ENCODE assay signal across 8 mouse cellular contexts in the genomic region with DNA sequence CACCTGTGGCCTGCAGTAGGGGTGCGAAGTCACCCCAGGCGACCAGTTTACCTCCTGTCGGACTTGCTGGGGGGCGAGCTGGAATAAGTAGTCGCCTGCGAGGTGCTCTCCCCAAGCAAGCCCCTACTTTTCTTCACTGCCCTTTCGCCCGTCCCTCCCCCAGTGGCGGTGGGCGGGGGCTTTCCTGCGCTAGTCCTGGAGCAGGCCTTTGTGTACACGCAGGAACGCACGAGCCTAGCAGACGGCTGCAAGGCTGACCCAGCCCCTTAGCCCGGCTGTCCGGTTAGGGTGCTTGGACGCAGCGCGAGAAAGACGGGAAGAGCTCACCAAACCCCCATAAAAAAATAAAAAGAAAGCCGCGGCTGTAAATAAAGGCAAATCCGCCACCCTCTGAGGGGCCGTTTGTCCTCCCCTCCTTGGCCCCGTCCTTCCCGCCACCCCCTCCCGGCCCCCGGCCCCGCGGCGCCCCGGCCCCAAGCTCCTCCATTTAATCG. TPM values are rescaled to one million over a fixed set of nuclear protein-coding genes. Genes with fewer than 3 reads are reported as not detected.
DNase-seq lines count a peak whose midpoint lies in the region; ATAC-seq and TF ChIP-seq lines count a peak whose summit lies in the region.

No protein-coding gene starts in this region.

- TF ChIP-seq POLR2A in kidney, adult 2 months (IDR thresholded peaks at IDR 0.05; ENCODE audit: low read depth, low read length), result peak; percentile 83
- TF ChIP-seq POLR2A in limb, embryonic 14.5 days (IDR thresholded peaks at IDR 0.05; ENCODE audit: borderline replicate concordance, extremely low read depth, insufficient read depth, insufficient read length), result peak; percentile 84; the same call in 1 of the 2 replicates
- TF ChIP-seq POLR2A in spleen, adult 2 months (IDR thresholded peaks at IDR 0.05; ENCODE audit: low read depth, low read length), result no peak

- peaks cover 28% of the 10 kb centered on the region for H3K36me3 ChIP-seq in embryonic facial prominence, embryonic 10.5 days (replicated peaks)
- no peaks in the 10 kb centered on the region for H3K36me3 ChIP-seq in kidney, adult 2 months (ENCODE audit: control insufficient read depth, insufficient read depth, low read length)
- peaks cover 20% of the 10 kb centered on the region for H3K36me3 ChIP-seq in limb, embryonic 14.5 days (ENCODE audit: control insufficient read depth, insufficient read depth, low read length)
- H3K36me3 ChIP-seq in midbrain, embryonic 14.5 days (ENCODE audit: control insufficient read depth, insufficient read depth, low read length), result peaks cover 13% of the 10 kb centered on the region
- H3K36me3 ChIP-seq in spleen, adult 2 months (ENCODE audit: control insufficient read depth, insufficient read depth, low read length), result peaks cover under 1% of the 10 kb centered on the region

- no peak for TF ChIP-seq CTCF in kidney, adult 2 months (conservative IDR thresholded peaks at IDR 0.05; ENCODE audit: insufficient read depth, insufficient read length, low read depth, low read length)
- TF ChIP-seq CTCF in spleen, adult 2 months (IDR thresholded peaks at IDR 0.05; ENCODE audit: extremely low read depth, insufficient read depth, insufficient read length, insufficient replicate concordance), result no peak

- WGBS in embryonic facial prominence, embryonic 10.5 days, result under 1% methylated on average over 34 of the region's 34 CpGs
- under 1% methylated on average over 34 of the region's 34 CpGs for WGBS in kidney, adult 2 months
- WGBS in limb, embryonic 14.5 days, result under 1% methylated on average over 33 of the region's 34 CpGs
- 1% methylated on average over 34 of the region's 34 CpGs for WGBS in midbrain, embryonic 14.5 days
- 2% methylated on average over 34 of the region's 34 CpGs for WGBS in spleen, adult 2 months

- peak overlapping the region; percentile 89 for H3K4me2 ChIP-seq in limb, embryonic 14.5 days (replicated peaks; ENCODE audit: low read depth, low read length, severe bottlenecking)
- peak overlapping the region; percentile 82 for H3K4me2 ChIP-seq in midbrain, embryonic 14.5 days (ENCODE audit: low read length)

- ATAC-seq in limb, embryonic 14.5 days (ENCODE audit: low FRiP score, low read depth), result peak; percentile 57
- peak; percentile 49 for ATAC-seq in midbrain, embryonic 14.5 days (ENCODE audit: low FRiP score, low TSS enrichment)
- no peak for ATAC-seq in activated CD4-positive, CD25-positive, alpha-beta regulatory T cell, adult 4 months

- peak overlapping the region; percentile 90 for H3K9ac ChIP-seq in limb, embryonic 14.5 days (ENCODE audit: low read depth, low read length, severe bottlenecking)
- peak overlapping the region; percentile 77 for H3K9ac ChIP-seq in midbrain, embryonic 14.5 days (replicated peaks; ENCODE audit: low read length)

- peaks cover 45% of the 10 kb centered on the region for H3K4me1 ChIP-seq in embryonic facial prominence, embryonic 10.5 days
- H3K4me1 ChIP-seq in kidney, adult 2 months (ENCODE audit: control insufficient read depth, insufficient read depth, low read length), result peaks cover 6% of the 10 kb centered on the region
- H3K4me1 ChIP-seq in limb, embryonic 14.5 days (ENCODE audit: control insufficient read depth, insufficient read depth, low read length), result peaks cover 28% of the 10 kb centered on the region
- H3K4me1 ChIP-seq in midbrain, embryonic 14.5 days (ENCODE audit: control insufficient read depth, insufficient read depth, low read length), result peaks cover 25% of the 10 kb centered on the region
- peaks cover 2% of the 10 kb centered on the region; the same call in 1 of the 2 replicates for H3K4me1 ChIP-seq in spleen, adult 2 months (ENCODE audit: control insufficient read depth, insufficient read depth, insufficient read length)

- H3K9me3 ChIP-seq in embryonic facial prominence, embryonic 10.5 days, result no peaks in the 10 kb centered on the region
- H3K9me3 ChIP-seq in limb, embryonic 14.5 days (ENCODE audit: control insufficient read depth, low read length), result no peaks in the 10 kb centered on the region
- H3K9me3 ChIP-seq in midbrain, embryonic 14.5 days (ENCODE audit: control insufficient read depth, low read length), result no peaks in the 10 kb centered on the region

- H3K27me3 ChIP-seq in embryonic facial prominence, embryonic 10.5 days (replicated peaks; ENCODE audit: low read depth, poor library complexity, severe bottlenecking), result no peaks in the 10 kb centered on the region
- H3K27me3 ChIP-seq in kidney, adult 2 months (replicated peaks; ENCODE audit: control insufficient read depth, insufficient read depth, low read length), result no peaks in the 10 kb centered on the region
- H3K27me3 ChIP-seq in limb, embryonic 14.5 days (ENCODE audit: control insufficient read depth, insufficient read depth, low read length), result no peaks in the 10 kb centered on the region
- no peaks in the 10 kb centered on the region for H3K27me3 ChIP-seq in midbrain, embryonic 14.5 days (ENCODE audit: control insufficient read depth, insufficient read depth, low read length)
- H3K27me3 ChIP-seq in spleen, adult 2 months (ENCODE audit: control insufficient read depth, insufficient read depth, low read length), result peaks cover 8% of the 10 kb centered on the region

- peak; percentile 92 for DNase-seq in adrenal gland, postnatal 10 days
- DNase-seq in embryonic facial prominence, embryonic 10.5 days (ENCODE audit: low spot score), result peak; percentile 92
- peak; percentile 91 to 93 for DNase-seq in heart, adult 18-20 months
- peak; percentile 91 for DNase-seq in kidney, adult 2 months
- peak; percentile 80 for DNase-seq in limb, embryonic 14.5 days (ENCODE audit: low spot score)
- DNase-seq in midbrain, embryonic 14.5 days, result peak; percentile 84
- DNase-seq in spleen, adult 2 months (ENCODE audit: low read depth in 1 of 2, low spot score in 2 of 2), result peak in 1 of 2 experiments; percentile 56

- H3K27ac ChIP-seq in embryonic facial prominence, embryonic 10.5 days (replicated peaks), result peak overlapping the region; percentile 99
- H3K27ac ChIP-seq in kidney, adult 2 months (ENCODE audit: insufficient read depth, low read depth, low read length), result peak overlapping the region; percentile 95
- peak overlapping the region; percentile 100 for H3K27ac ChIP-seq in limb, embryonic 14.5 days (replicated peaks; ENCODE audit: low read depth, low read length)
- peak overlapping the region; percentile 99 for H3K27ac ChIP-seq in midbrain, embryonic 14.5 days (replicated peaks; ENCODE audit: low read depth, low read length)
- peak overlapping the region; percentile 63; the same call in 1 of the 2 replicates for H3K27ac ChIP-seq in spleen, adult 2 months (ENCODE audit: insufficient read depth, low read length)

- peak overlapping the region; percentile 73 for H3K4me3 ChIP-seq in embryonic facial prominence, embryonic 10.5 days
- H3K4me3 ChIP-seq in kidney, adult 2 months (ENCODE audit: insufficient read depth, low read depth, low read length), result peak overlapping the region; percentile 52
- H3K4me3 ChIP-seq in limb, embryonic 14.5 days (replicated peaks; ENCODE audit: low read length), result peak overlapping the region; percentile 78
- H3K4me3 ChIP-seq in midbrain, embryonic 14.5 days (replicated peaks; ENCODE audit: low read depth, low read length), result peak overlapping the region; percentile 45
- H3K4me3 ChIP-seq in spleen, adult 2 months (ENCODE audit: extremely low read depth, insufficient read depth, insufficient read length), result peak overlapping the region; percentile 48

RNA-seq across cellular contexts. Expression of a gene that starts 0.4 kb away (rescaled TPM):
- total RNA-seq in adrenal gland, postnatal 10 days (2021), result 10 to 100 TPM; 41.9 to 42.3 TPM
- polyA plus RNA-seq in embryonic facial prominence, embryonic 10.5 days (2016; fragmentation: Nextera tagmentation; extraction: Ambion mirVana), result 52.8 and 56.9 TPM in 2 replicates
- total RNA-seq in heart, adult 18-20 months (2021), result 10 to 100 TPM; 28.4 to 50.6 TPM
- polyA plus RNA-seq in kidney, adult 2 months (2012; rRNA removed), result 563 and 636 TPM in 2 replicates
- polyA plus RNA-seq in limb, embryonic 14.5 days (2012; rRNA removed), result 635 and 699 TPM in 2 replicates
- 73.6 and 78.4 TPM in 2 replicates for polyA plus RNA-seq in limb, embryonic 14.5 days (2014; fragmentation: Nextera tagmentation; extraction: Ambion mirVana)
- 69.8 and 72.3 TPM in 2 replicates for polyA plus RNA-seq in midbrain, embryonic 14.5 days (2014; fragmentation: Nextera tagmentation; extraction: Ambion mirVana)
- 249 and 253 TPM in 2 replicates for polyA plus RNA-seq in spleen, adult 2 months (2012; rRNA removed)
- polyA plus RNA-seq in activated CD4-positive, CD25-positive, alpha-beta regulatory T cell, adult 4 months (2017; shearing (Covaris generic)), result 100 to 1,000 TPM in 1 of 2 experiments, 10 to 100 TPM in 1; 48.2 to 100 TPM

RNA-seq across cellular contexts. Expression of a gene that starts 46.5 kb away (rescaled TPM):
- total RNA-seq in adrenal gland, postnatal 10 days (2021), result 10 to 100 TPM; 68.5 to 80.8 TPM
- 22.2 and 25.1 TPM in 2 replicates for polyA plus RNA-seq in embryonic facial prominence, embryonic 10.5 days (2016; fragmentation: Nextera tagmentation; extraction: Ambion mirVana)
- 10 to 100 TPM; 41.2 to 44.9 TPM for total RNA-seq in heart, adult 18-20 months (2021)
- polyA plus RNA-seq in kidney, adult 2 months (2012; rRNA removed), result 78.9 and 84.6 TPM in 2 replicates
- 110 and 155 TPM in 2 replicates for polyA plus RNA-seq in limb, embryonic 14.5 days (2012; rRNA removed)
- 50.7 and 51.0 TPM in 2 replicates for polyA plus RNA-seq in limb, embryonic 14.5 days (2014; fragmentation: Nextera tagmentation; extraction: Ambion mirVana)
- 13.0 and 13.2 TPM in 2 replicates for polyA plus RNA-seq in midbrain, embryonic 14.5 days (2014; fragmentation: Nextera tagmentation; extraction: Ambion mirVana)
- polyA plus RNA-seq in spleen, adult 2 months (2012; rRNA removed), result 70.2 and 71.8 TPM in 2 replicates
- polyA plus RNA-seq in activated CD4-positive, CD25-positive, alpha-beta regulatory T cell, adult 4 months (2017; shearing (Covaris generic)), result 10 to 100 TPM; 32.4 to 36.5 TPM

RNA-seq across cellular contexts. Expression of a gene that starts 46.9 kb away (rescaled TPM):
- total RNA-seq in adrenal gland, postnatal 10 days (2021), result 1 to 10 TPM in 1 of 2 experiments, not detected in 1; 1.5 TPM
- not detected in 2 replicates for polyA plus RNA-seq in embryonic facial prominence, embryonic 10.5 days (2016; fragmentation: Nextera tagmentation; extraction: Ambion mirVana)
- total RNA-seq in heart, adult 18-20 months (2021), result 1 to 10 TPM in 1 of 2 experiments, not detected in 1; 2.5 TPM
- not detected in 2 replicates for polyA plus RNA-seq in kidney, adult 2 months (2012; rRNA removed)
- polyA plus RNA-seq in limb, embryonic 14.5 days (2012; rRNA removed), result not detected in 2 replicates
- not detected in 2 replicates for polyA plus RNA-seq in limb, embryonic 14.5 days (2014; fragmentation: Nextera tagmentation; extraction: Ambion mirVana)
- polyA plus RNA-seq in midbrain, embryonic 14.5 days (2014; fragmentation: Nextera tagmentation; extraction: Ambion mirVana), result not detected in 2 replicates
- polyA plus RNA-seq in spleen, adult 2 months (2012; rRNA removed), result not detected in 2 replicates
- 1 to 10 TPM in 1 of 2 experiments, not detected in 1; 1.5 TPM for polyA plus RNA-seq in activated CD4-positive, CD25-positive, alpha-beta regulatory T cell, adult 4 months (2017; shearing (Covaris generic))

RNA-seq across cellular contexts. Expression of a gene that starts 50.2 kb away (rescaled TPM):
- total RNA-seq in adrenal gland, postnatal 10 days (2021), result 10 to 100 TPM; 78.0 to 90.5 TPM
- 33.9 and 36.4 TPM in 2 replicates for polyA plus RNA-seq in embryonic facial prominence, embryonic 10.5 days (2016; fragmentation: Nextera tagmentation; extraction: Ambion mirVana)
- 100 to 1,000 TPM; 105 to 119 TPM for total RNA-seq in heart, adult 18-20 months (2021)
- 57.7 and 60.6 TPM in 2 replicates for polyA plus RNA-seq in kidney, adult 2 months (2012; rRNA removed)
- 54.7 and 57.5 TPM in 2 replicates for polyA plus RNA-seq in limb, embryonic 14.5 days (2012; rRNA removed)
- polyA plus RNA-seq in limb, embryonic 14.5 days (2014; fragmentation: Nextera tagmentation; extraction: Ambion mirVana), result 56.6 and 62.9 TPM in 2 replicates
- polyA plus RNA-seq in midbrain, embryonic 14.5 days (2014; fragmentation: Nextera tagmentation; extraction: Ambion mirVana), result 30.6 and 36.5 TPM in 2 replicates
- polyA plus RNA-seq in spleen, adult 2 months (2012; rRNA removed), result 29.6 and 34.9 TPM in 2 replicates
- polyA plus RNA-seq in activated CD4-positive, CD25-positive, alpha-beta regulatory T cell, adult 4 months (2017; shearing (Covaris generic)), result 10 to 100 TPM; 26.1 to 39.2 TPM
